ENCODE assay signal across 40 mouse cellular contexts in the genomic region with DNA sequence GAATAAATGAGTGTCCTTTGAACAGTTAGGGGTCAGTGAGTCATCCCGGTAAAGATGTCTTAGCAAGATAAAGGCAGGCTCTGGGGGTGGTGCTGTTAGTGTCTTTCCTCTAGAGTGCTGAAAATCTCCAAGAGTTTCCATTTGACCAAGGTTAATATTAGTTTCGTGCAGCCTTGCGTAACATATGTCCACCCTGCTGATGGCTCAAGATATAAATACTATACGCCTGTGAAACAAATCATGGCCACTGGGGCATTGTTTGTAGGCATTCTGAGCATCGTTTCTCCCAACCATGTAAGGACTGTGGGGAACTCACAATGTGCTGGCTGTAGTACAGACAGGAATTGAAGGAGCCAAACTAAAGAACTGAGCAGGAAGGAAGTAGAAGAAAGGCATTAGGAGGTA. TPM values are rescaled to one million over a fixed set of nuclear protein-coding genes. Genes with fewer than 3 reads are reported as not detected.
DNase-seq lines count a peak whose midpoint lies in the region; ATAC-seq lines count a peak whose summit lies in the region.
"Had no signal": no experiment of that assay in that cellular context is flagged by ENCODE, and none has a peak within 500 bp of the region (broad histone marks: within the 10 kb centered on the region; RNA-seq: fewer than 3 reads in every experiment).

No protein-coding gene starts in this region.

- H3K4me2 ChIP-seq in intestine, embryonic 15.5 days (replicated peaks): no peak overlapping the region
- no peak overlapping the region for H3K4me2 ChIP-seq in intestine, embryonic 16.5 days (ENCODE audit: low read depth, low read length)
- H3K4me2 ChIP-seq: embryonic facial prominence, embryonic 12.5 days; forebrain, embryonic 15.5 days; midbrain, embryonic 15.5 days had no signal

- H3K9ac ChIP-seq in intestine, embryonic 15.5 days: no peak overlapping the region
- no peak overlapping the region for H3K9ac ChIP-seq in intestine, embryonic 16.5 days (ENCODE audit: low read depth, low read length)
- H3K9ac ChIP-seq: embryonic facial prominence, embryonic 12.5 days; forebrain, embryonic 15.5 days; liver, embryonic 14.5 days; midbrain, embryonic 15.5 days had no signal

- peaks cover 17% of the 10 kb centered on the region for H3K36me3 ChIP-seq in intestine, embryonic 15.5 days
- H3K36me3 ChIP-seq in intestine, embryonic 16.5 days (ENCODE audit: control insufficient read depth, insufficient read depth, low read length): peaks cover 3% of the 10 kb centered on the region; the same call in 1 of the 2 replicates

- no peaks in the 10 kb centered on the region for H3K9me3 ChIP-seq in intestine, embryonic 15.5 days
- H3K9me3 ChIP-seq in intestine, embryonic 16.5 days (ENCODE audit: control insufficient read depth, low read length): no peaks in the 10 kb centered on the region
- H3K9me3 ChIP-seq: embryonic facial prominence, embryonic 12.5 days; forebrain, embryonic 10.5 days; forebrain, embryonic 15.5 days; midbrain, embryonic 15.5 days had no signal

- H3K27ac ChIP-seq in intestine, embryonic 15.5 days: no peak overlapping the region
- no peak overlapping the region for H3K27ac ChIP-seq in intestine, embryonic 16.5 days (ENCODE audit: low read length)
- H3K27ac ChIP-seq: embryonic facial prominence, embryonic 12.5 days; forebrain, embryonic 10.5 days; forebrain, embryonic 15.5 days; hindbrain, postnatal 0 days; liver, embryonic 14.5 days; macrophage; midbrain, embryonic 15.5 days had no signal

- H3K4me3 ChIP-seq in intestine, embryonic 15.5 days (replicated peaks): no peak overlapping the region
- H3K4me3 ChIP-seq in intestine, embryonic 16.5 days (ENCODE audit: low read length): no peak overlapping the region
- H3K4me3 ChIP-seq: embryonic facial prominence, embryonic 12.5 days; forebrain, embryonic 10.5 days; forebrain, embryonic 15.5 days; midbrain, embryonic 15.5 days had no signal

- no peaks in the 10 kb centered on the region for H3K27me3 ChIP-seq in intestine, embryonic 15.5 days (replicated peaks)
- no peaks in the 10 kb centered on the region for H3K27me3 ChIP-seq in intestine, embryonic 16.5 days (replicated peaks; ENCODE audit: control insufficient read depth, insufficient read depth, low read length)
- H3K27me3 ChIP-seq: CH12.LX; embryonic facial prominence, embryonic 12.5 days; forebrain, embryonic 15.5 days; midbrain, embryonic 15.5 days had no signal

- 74% methylated on average over 5 of the region's 5 CpGs for WGBS in intestine, embryonic 15.5 days
- 72% methylated on average over 5 of the region's 5 CpGs for WGBS in intestine, embryonic 16.5 days

- ATAC-seq in intestine, embryonic 15.5 days: peak; percentile 47; the same call in 1 of the 2 replicates
- no peak for ATAC-seq in intestine, embryonic 16.5 days
- ATAC-seq: forebrain, embryonic 15.5 days; hindbrain, postnatal 0 days; midbrain, embryonic 15.5 days had no signal

- DNase-seq in 416B (ENCODE audit: low read depth): peak; percentile 96
- peak; percentile 5 for DNase-seq in NIH3T3 (ENCODE audit: low read depth)
- peak; percentile 4 for DNase-seq in induced T-regulatory cell, adult 2 months (ENCODE audit: low read depth)
- no peak for DNase-seq in urinary bladder, postnatal 4 days (ENCODE audit: low spot score in 2 of 2)
- DNase-seq in adrenal gland, postnatal 4 days (ENCODE audit: low spot score in 2 of 2): no peak
- DNase-seq: adrenal gland, adult 8-10 months; cerebellum, adult 8-10 months; cerebellum, postnatal 36 days; heart, postnatal 14 days; kidney, adult 18-20 months; kidney, postnatal 10 days; liver; lung, adult 2 months; lung, postnatal 10 days; right cerebral cortex, postnatal 25 days; thymus, postnatal 14 days had no signal

- no peaks in the 10 kb centered on the region for H3K4me1 ChIP-seq in intestine, embryonic 15.5 days (replicated peaks)
- H3K4me1 ChIP-seq in intestine, embryonic 16.5 days (ENCODE audit: control insufficient read depth, insufficient read depth, low read length): no peaks in the 10 kb centered on the region
- H3K4me1 ChIP-seq: embryonic facial prominence, embryonic 12.5 days; forebrain, embryonic 10.5 days; forebrain, embryonic 15.5 days; midbrain, embryonic 15.5 days had no signal

RNA-seq across cellular contexts. Expression of a gene that starts 14.4 kb away (rescaled TPM):
- polyA plus RNA-seq in intestine, embryonic 15.5 days (2015; fragmentation: Nextera tagmentation; extraction: Ambion mirVana): 4.1 TPM in 2 replicates
- polyA plus RNA-seq in intestine, embryonic 16.5 days (2015; fragmentation: Nextera tagmentation; extraction: Ambion mirVana): 2.8 and 3.1 TPM in 2 replicates
- 1 to 10 TPM; 8.0 to 8.1 TPM for total RNA-seq in adrenal gland, postnatal 4 days (2021)

RNA-seq across cellular contexts. Expression of a gene that starts 25.8 kb away (rescaled TPM):
- not detected in 2 replicates for polyA plus RNA-seq in intestine, embryonic 15.5 days (2015; fragmentation: Nextera tagmentation; extraction: Ambion mirVana)
- not detected in 2 replicates for polyA plus RNA-seq in intestine, embryonic 16.5 days (2015; fragmentation: Nextera tagmentation; extraction: Ambion mirVana)
- not detected for total RNA-seq in adrenal gland, postnatal 4 days (2021)
- total RNA-seq: gastrocnemius, adult 8-10 months; heart, postnatal 14 days; hindbrain, postnatal 0 days; layer of hippocampus, postnatal 10 days; left cerebral cortex, adult 18-20 months; MEL; neutrophil, adult 5-6 weeks had no signal
- polyA plus RNA-seq: C2C12; forebrain, embryonic 10.5 days; forebrain, embryonic 15.5 days; gonadal fat pad, adult 2 months; hindbrain, embryonic 11.5 days; hindbrain, postnatal 0 days; limb, embryonic 11.5 days; liver, embryonic 14.5 days; lung, adult 2 months; macrophage; neural tube, embryonic 11.5 days; stomach, embryonic 16.5 days; urinary bladder, adult 2 months had no signal

RNA-seq across cellular contexts. Expression of a gene that starts 58.6 kb away (rescaled TPM):
- polyA plus RNA-seq in intestine, embryonic 15.5 days (2015; fragmentation: Nextera tagmentation; extraction: Ambion mirVana): not detected in 2 replicates
- not detected in 2 replicates for polyA plus RNA-seq in intestine, embryonic 16.5 days (2015; fragmentation: Nextera tagmentation; extraction: Ambion mirVana)
- total RNA-seq in adrenal gland, postnatal 4 days (2021): not detected
- total RNA-seq: adrenal gland, adult 8-10 months; CH12.LX; gastrocnemius, adult 8-10 months; heart, postnatal 14 days; hindbrain, postnatal 0 days; layer of hippocampus, adult 18-20 months; layer of hippocampus, postnatal 10 days; left cerebral cortex, adult 18-20 months; left cerebral cortex, postnatal 14 days; MEL; neutrophil, adult 5-6 weeks had no signal
- polyA plus RNA-seq: C2C12; embryonic facial prominence, embryonic 12.5 days; forebrain, embryonic 10.5 days; forebrain, embryonic 15.5 days; gonadal fat pad, adult 2 months; hindbrain, embryonic 11.5 days; hindbrain, postnatal 0 days; limb, embryonic 11.5 days; liver, embryonic 14.5 days; lung, adult 2 months; macrophage; midbrain, embryonic 15.5 days; neural tube, embryonic 11.5 days; stomach, embryonic 16.5 days; urinary bladder, adult 2 months had no signal

Comparison
In these comparisons a context has a peak if more than half of its experiments do, and no peak if none do; other contexts are left out.
1. DNase-seq: peak in 416B (single experiment), NIH3T3 (single experiment) and induced T-regulatory cell, adult 2 months (single experiment); none in urinary bladder, postnatal 4 days (0 of 2) and adrenal gland, postnatal 4 days (0 of 2).